Mouse (Mus musculus): ENCODE results near the gene Oat. TPM values are rescaled to one million over a fixed set of nuclear protein-coding genes. Genes with fewer than 3 reads are reported as not detected.

The Oat gene
- total and polyA plus RNA-seq, 2 experiments from 2014 or later, result 97.4 to 103 TPM

GRCm38 (mm10) chr7:132573205-132573604 is 3.0 kb downstream of the Oat start:
- H3K4me3 ChIP-seq (ENCODE audit: low read depth, low read length), result no peak overlapping the region
- ATAC-seq (ENCODE audit: low FRiP score), result no peak
- no peaks in the 10 kb centered on the region for H3K4me1 ChIP-seq (ENCODE audit: insufficient read depth, low read length)
- H3K27me3 ChIP-seq (ENCODE audit: insufficient read depth, low read length), result no peaks in the 10 kb centered on the region
- no peak overlapping the region for H3K4me2 ChIP-seq (ENCODE audit: low read depth, low read length, poor library complexity, severe bottlenecking)
- WGBS, result 28% methylated on average over 6 of the region's 6 CpGs
- 0 out of 2 replicates have a peak overlapping the region, but pooled peaks have one; percentile 26 for H3K27ac ChIP-seq (ENCODE audit: low read depth, low read length)
- 0 out of 2 replicates have a peak, but pooled peaks cover 2% of the 10 kb centered on the region for H3K36me3 ChIP-seq (ENCODE audit: insufficient read depth, low read length)
- peak; percentile 58 for DNase-seq (ENCODE audit: low spot score)
- no peak overlapping the region for H3K9ac ChIP-seq (replicated peaks; ENCODE audit: low read length, poor library complexity, severe bottlenecking)
- no peak for TF ChIP-seq CTCF (IDR thresholded peaks at IDR 0.05)
- H3K9me3 ChIP-seq (ENCODE audit: low read length), result no peaks in the 10 kb centered on the region

GRCm38 (mm10) chr7:132572738-132573137 is 3.5 kb downstream of the Oat start:
- Histone ChIP-seq H3K9ac (replicated peaks; ENCODE audit: low read length, poor library complexity, severe bottlenecking) (no peak overlapping the region), H3K4me2 (ENCODE audit: low read depth, low read length, poor library complexity, severe bottlenecking) (no peak overlapping the region), H3K9me3 (ENCODE audit: low read length) (no peaks in the 10 kb centered on the region), H3K4me3 (ENCODE audit: low read depth, low read length) (no peak overlapping the region), H3K36me3 (ENCODE audit: insufficient read depth, low read length) (0 out of 2 replicates have a peak, but pooled peaks cover 2% of the 10 kb centered on the region), H3K27ac (ENCODE audit: low read depth, low read length) (peak overlapping the region; percentile 21; the same call in 1 of the 2 replicates), H3K4me1 (ENCODE audit: insufficient read depth, low read length) (no peaks in the 10 kb centered on the region), H3K27me3 (ENCODE audit: insufficient read depth, low read length) (no peaks in the 10 kb centered on the region)
- WGBS, result 69% methylated on average over 3 of the region's 3 CpGs
- TF ChIP-seq CTCF (IDR thresholded peaks at IDR 0.05), result no peak
- no peak for DNase-seq (ENCODE audit: low spot score)
- no peak for ATAC-seq (ENCODE audit: low FRiP score)

- ATAC-seq (ENCODE audit: low FRiP score) (no peak), DNase-seq (ENCODE audit: low spot score) (peak; percentile 41)
- H3K9me3 ChIP-seq (ENCODE audit: low read length), result no peaks in the 10 kb centered on the region
- WGBS, result 74% methylated on average over 8 of the region's 8 CpGs
- no peak overlapping the region for H3K9ac ChIP-seq (replicated peaks; ENCODE audit: low read length, poor library complexity, severe bottlenecking)
- TF ChIP-seq CTCF (IDR thresholded peaks at IDR 0.05), result no peak
- H3K4me2 ChIP-seq (ENCODE audit: low read depth, low read length, poor library complexity, severe bottlenecking), result no peak overlapping the region
- 0 out of 2 replicates have a peak, but pooled peaks cover 2% of the 10 kb centered on the region for H3K36me3 ChIP-seq (ENCODE audit: insufficient read depth, low read length)
- H3K4me1 ChIP-seq (ENCODE audit: insufficient read depth, low read length), result no peaks in the 10 kb centered on the region
- no peak overlapping the region for H3K4me3 ChIP-seq (ENCODE audit: low read depth, low read length)
- no peak overlapping the region for H3K27ac ChIP-seq (ENCODE audit: low read depth, low read length)
- no peaks in the 10 kb centered on the region for H3K27me3 ChIP-seq (ENCODE audit: insufficient read depth, low read length)
These were observed 4.7 kb downstream of the Oat start for GRCm38 (mm10) chr7:132571481-132571880.

GRCm38 (mm10) chr7:132570071-132570470 is 6.1 kb downstream of the Oat start:
- no peaks in the 10 kb centered on the region for H3K4me1 ChIP-seq (ENCODE audit: insufficient read depth, low read length)
- no peak for ATAC-seq (ENCODE audit: low FRiP score)
- TF ChIP-seq CTCF (IDR thresholded peaks at IDR 0.05), result no peak
- 84% methylated on average over 5 of the region's 5 CpGs for WGBS
- H3K4me3 ChIP-seq (ENCODE audit: low read depth, low read length), result no peak overlapping the region
- no peak overlapping the region for H3K27ac ChIP-seq (ENCODE audit: low read depth, low read length)
- no peak overlapping the region for H3K9ac ChIP-seq (replicated peaks; ENCODE audit: low read length, poor library complexity, severe bottlenecking)
- no peak overlapping the region for H3K4me2 ChIP-seq (ENCODE audit: low read depth, low read length, poor library complexity, severe bottlenecking)
- H3K36me3 ChIP-seq (ENCODE audit: insufficient read depth, low read length), result peaks cover 6% of the 10 kb centered on the region; the same call in 1 of the 2 replicates
- peak; percentile 30 for DNase-seq (ENCODE audit: low spot score)
- H3K27me3 ChIP-seq (ENCODE audit: insufficient read depth, low read length), result no peaks in the 10 kb centered on the region
- H3K9me3 ChIP-seq (ENCODE audit: low read length), result no peaks in the 10 kb centered on the region

GRCm38 (mm10) chr7:132568817-132569216 is 7.4 kb downstream of the Oat start:
- ATAC-seq (ENCODE audit: low FRiP score) (no peak), DNase-seq (ENCODE audit: low spot score) (no peak)
- Histone ChIP-seq H3K4me1 (ENCODE audit: insufficient read depth, low read length) (no peaks in the 10 kb centered on the region), H3K9me3 (ENCODE audit: low read length) (no peaks in the 10 kb centered on the region), H3K9ac (replicated peaks; ENCODE audit: low read length, poor library complexity, severe bottlenecking) (no peak overlapping the region), H3K27me3 (ENCODE audit: insufficient read depth, low read length) (no peaks in the 10 kb centered on the region), H3K4me2 (ENCODE audit: low read depth, low read length, poor library complexity, severe bottlenecking) (no peak overlapping the region), H3K4me3 (ENCODE audit: low read depth, low read length) (no peak overlapping the region), H3K36me3 (ENCODE audit: insufficient read depth, low read length) (peaks cover 13% of the 10 kb centered on the region), H3K27ac (ENCODE audit: low read depth, low read length) (no peak overlapping the region)
- WGBS, result 86% methylated on average over 6 of the region's 6 CpGs
- TF ChIP-seq CTCF (IDR thresholded peaks at IDR 0.05), result no peak

GRCm38 (mm10) chr7:132565831-132566230 is 10.4 kb downstream of the Oat start:
- Histone ChIP-seq H3K36me3 (ENCODE audit: insufficient read depth, low read length) (peaks cover 36% of the 10 kb centered on the region), H3K4me3 (ENCODE audit: low read depth, low read length) (no peak overlapping the region), H3K27ac (ENCODE audit: low read depth, low read length) (no peak overlapping the region), H3K9me3 (ENCODE audit: low read length) (no peaks in the 10 kb centered on the region), H3K4me1 (ENCODE audit: insufficient read depth, low read length) (no peaks in the 10 kb centered on the region), H3K9ac (replicated peaks; ENCODE audit: low read length, poor library complexity, severe bottlenecking) (no peak overlapping the region), H3K4me2 (ENCODE audit: low read depth, low read length, poor library complexity, severe bottlenecking) (no peak overlapping the region), H3K27me3 (ENCODE audit: insufficient read depth, low read length) (no peaks in the 10 kb centered on the region)
- TF ChIP-seq CTCF (IDR thresholded peaks at IDR 0.05), result no peak
- ATAC-seq (ENCODE audit: low FRiP score), result no peak
- DNase-seq (ENCODE audit: low spot score), result no peak
- 53% methylated on average over 1 of the region's 1 CpGs for WGBS

Measured in midbrain, postnatal 0 days (tissue).